Mouse (Mus musculus): ENCODE results near the gene Olfr209. TPM values are rescaled to one million over a fixed set of nuclear protein-coding genes. Genes with fewer than 3 reads are reported as not detected.

The Olfr209 gene
- not detected in 2 replicates for polyA plus RNA-seq (2012; rRNA removed)

DNA sequence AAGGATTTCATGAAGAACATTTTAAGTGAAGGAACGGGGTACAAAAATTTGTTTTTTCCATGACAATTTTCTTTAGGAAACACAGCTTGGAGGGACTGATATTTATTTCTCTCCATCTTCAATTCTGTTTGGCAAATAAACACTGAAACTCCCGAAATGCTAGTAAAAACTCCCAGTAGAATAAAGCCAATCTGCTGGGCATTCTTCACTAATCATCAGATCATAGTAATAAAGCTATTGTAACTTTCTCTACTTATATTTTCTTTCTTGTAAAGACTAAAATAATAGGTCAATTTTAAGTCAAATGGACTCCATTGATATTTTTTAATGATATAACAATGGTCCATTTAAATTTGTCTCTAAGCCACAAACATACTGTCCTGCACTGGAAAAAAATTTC lies at the start of gene Olfr209:
Gene Olfr209, minus strand, starts transcription at position 101 of the 400 bp plus-strand sequence.

DNA sequence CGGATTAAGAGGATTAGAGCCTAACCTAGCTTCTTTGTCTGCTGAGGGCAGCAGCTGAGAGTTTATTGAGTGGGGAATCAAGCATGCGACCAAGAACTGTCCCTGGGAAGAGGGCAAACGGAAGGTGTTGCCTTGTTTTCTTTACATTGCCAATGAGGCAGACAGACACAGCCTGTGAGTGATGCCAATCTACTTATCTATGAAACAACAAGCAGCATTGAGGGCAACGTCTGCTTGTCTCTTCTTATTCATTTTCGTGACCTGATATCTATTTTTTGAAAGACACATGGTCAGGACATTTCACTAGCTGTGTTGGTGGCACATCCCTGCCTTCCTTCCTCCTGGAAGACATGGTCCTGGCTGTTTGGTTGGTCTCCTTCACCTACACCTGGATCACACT lies 43.2 kb upstream of the Olfr209 start, which contains the start of gene Gabrr3:
Gene Gabrr3, plus strand, starts transcription at position 301 of the 400 bp plus-strand sequence.

DNA sequence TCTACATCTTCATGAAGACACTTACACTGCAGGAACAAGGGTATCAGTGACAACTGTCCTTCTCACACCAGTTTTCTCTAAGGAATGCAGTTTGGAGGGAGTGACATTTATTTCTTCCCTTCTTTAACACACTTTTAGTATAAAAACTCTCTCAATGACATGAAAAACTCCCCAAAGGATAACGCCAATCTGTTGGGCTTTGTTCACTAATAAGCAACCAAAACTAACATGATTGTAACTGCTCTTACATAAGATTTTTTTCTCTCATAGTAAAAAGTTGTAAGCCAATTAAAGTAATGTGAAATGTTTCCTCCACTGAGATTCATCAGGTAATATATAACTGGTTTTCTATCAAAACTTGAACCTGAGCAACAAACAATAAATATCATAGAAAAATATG lies 14.6 kb downstream of the Olfr209 start, which contains the start of gene Olfr206:
Gene Olfr206, minus strand, starts transcription at position 101 of the 400 bp plus-strand sequence.

DNA sequence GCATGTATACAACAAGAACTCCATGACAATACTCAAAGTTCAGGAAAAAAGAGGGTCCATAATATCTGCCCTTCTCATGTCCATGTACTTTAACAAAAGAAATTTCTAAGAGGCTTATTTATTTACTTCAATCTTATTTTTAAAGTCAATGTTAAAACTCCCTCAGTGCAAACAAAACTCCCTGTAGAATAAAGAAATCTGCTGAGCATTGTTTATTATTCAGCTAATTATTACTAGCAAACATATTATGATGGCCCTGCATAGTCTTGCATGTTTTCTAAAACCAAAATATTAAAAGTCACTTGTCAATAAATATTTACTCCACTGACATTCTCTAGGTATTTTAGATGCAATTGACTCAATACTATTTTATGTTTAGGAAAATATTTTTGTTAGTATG lies 32.8 kb downstream of the Olfr209 start, which contains the start of gene Olfr205:
Gene Olfr205, minus strand, starts transcription at position 101 of the 400 bp plus-strand sequence.

DNA sequence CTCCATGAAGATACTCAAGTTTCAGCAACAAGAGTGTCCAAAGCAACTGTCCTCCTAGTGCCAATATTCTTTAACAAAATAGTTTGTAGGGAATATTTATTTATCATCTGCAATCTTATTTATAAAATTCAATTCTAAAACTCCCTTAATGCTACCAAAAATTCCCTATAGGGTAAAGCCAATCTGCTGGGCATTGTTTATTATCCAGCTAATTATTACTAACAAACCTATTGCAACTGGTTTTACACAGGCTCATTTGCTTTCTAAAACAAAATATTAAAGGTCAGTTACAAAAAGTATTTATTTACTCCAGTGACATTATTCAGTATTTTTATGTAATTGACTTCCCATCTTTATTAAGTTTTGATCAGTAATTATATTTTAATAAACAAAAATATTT lies 45.6 kb downstream of the Olfr209 start, which contains the start of gene Olfr204:
Gene Olfr204, minus strand, starts transcription at position 101 of the 400 bp plus-strand sequence.

Other genes starting within 250 kb of the Olfr209 start
- not detected in 2 replicates for gene Olfr194, start 242.9 kb downstream of the Olfr209 start, polyA plus RNA-seq (2012; rRNA removed)
- not detected in 2 replicates for gene Olfr195, start 216.9 kb downstream of the Olfr209 start, polyA plus RNA-seq (2012; rRNA removed)
- gene Olfr196, start 193.5 kb downstream of the Olfr209 start, polyA plus RNA-seq (2012; rRNA removed), result not detected in 2 replicates
- gene Olfr198, start 160.5 kb downstream of the Olfr209 start, polyA plus RNA-seq (2012; rRNA removed), result not detected in 2 replicates
- gene Olfr199, start 144.2 kb downstream of the Olfr209 start, polyA plus RNA-seq (2012; rRNA removed), result not detected in 2 replicates
- gene Olfr201, start 91.4 kb downstream of the Olfr209 start, polyA plus RNA-seq (2012; rRNA removed), result not detected in 2 replicates
- gene Olfr202, start 77.2 kb downstream of the Olfr209 start, polyA plus RNA-seq (2012; rRNA removed), result not detected in 2 replicates
- gene Olfr203, start 65.1 kb downstream of the Olfr209 start, polyA plus RNA-seq (2012; rRNA removed), result not detected in 2 replicates
- gene Olfr204, start 45.7 kb downstream of the Olfr209 start, polyA plus RNA-seq (2012; rRNA removed), result not detected in 2 replicates
- gene Olfr205, start 32.9 kb downstream of the Olfr209 start, polyA plus RNA-seq (2012; rRNA removed), result not detected in 2 replicates
- not detected in 2 replicates for gene Olfr206, start 14.7 kb downstream of the Olfr209 start, polyA plus RNA-seq (2012; rRNA removed)
- gene Gabrr3, start 43.3 kb upstream of the Olfr209 start, polyA plus RNA-seq (2012; rRNA removed), result 0.06 TPM in 1 of 2 replicates, not detected in the other
- gene Riox2, start 107.8 kb upstream of the Olfr209 start, polyA plus RNA-seq (2012; rRNA removed), result 4.3 and 4.5 TPM in 2 replicates
- gene Crybg3, start 237.0 kb upstream of the Olfr209 start, polyA plus RNA-seq (2012; rRNA removed), result 5.7 and 5.9 TPM in 2 replicates